Mouse (Mus musculus) CH12.LX (cell line): ENCODE results near the gene Fbxo22. TPM values are rescaled to one million over a fixed set of nuclear protein-coding genes. Genes with fewer than 3 reads are reported as not detected.
"Not testable (repeated sequence)": the region's sequence is repeated elsewhere in the genome, so short reads cannot be mapped to it uniquely, and the experiment has no call there.

ENCODE experiments used
- DNase-seq: peaks from one replicate; pipeline ENCODE4 v3.0.0-alpha.2; 2013; ENCODE audit errors: extremely low read depth
- H3K27ac ChIP-seq: 2 replicates; pipeline ENCODE4 v1.5.1; 2012; ENCODE audit warnings: low read depth, mild to moderate bottlenecking, control low read depth, moderate library complexity; ENCODE audit not compliant: insufficient read depth
- H3K27me3 ChIP-seq: replicated peaks from 2 replicates; pipeline ENCODE3; 2012; ENCODE audit warnings: inconsistent platforms
- H3K36me3 ChIP-seq, 2 experiments: replicated peaks in 1 of 2; 2 replicates each; pipeline versions ENCODE3 to v1.6.1; 2012; ENCODE audit warnings: inconsistent platforms in 1 of 2, low read length in 1 of 2, mild to moderate bottlenecking in 1 of 2, mixed read lengths in 1 of 2, moderate library complexity in 1 of 2; ENCODE audit not compliant: control insufficient read depth in 1 of 2, insufficient read depth in 1 of 2
- H3K4me1 ChIP-seq, 2 experiments: 2 replicates each; pipeline ENCODE4 v1.6.1; 2012; ENCODE audit warnings: inconsistent platforms in 1 of 2, moderate library complexity in 1 of 2; ENCODE audit not compliant: insufficient read depth in 2 of 2, control insufficient read depth in 1 of 2
- H3K4me2 ChIP-seq: 2 replicates; pipeline ENCODE4 v1.6.1; 2012; ENCODE audit warnings: low read depth, mild to moderate bottlenecking, control low read depth; ENCODE audit not compliant: poor library complexity, insufficient read depth, severe bottlenecking
- H3K4me3 ChIP-seq, 3 experiments: fragments of 150-350 bp in 1 of 3; sonication (generic) in 1 of 3; replicated peaks in 1 of 3; 2 replicates each; pipeline versions ENCODE3 to v1.5.1; 2011 to 2012; ENCODE audit warnings: low read depth in 2 of 3, low read length in 2 of 3, mild to moderate bottlenecking in 2 of 3, moderate library complexity in 2 of 3, control low read depth in 1 of 3, improper control_type of control experiment in 1 of 3, inconsistent platforms in 1 of 3, mixed read lengths in 1 of 3; ENCODE audit not compliant: poor library complexity in 1 of 3
- H3K79me2 ChIP-seq: replicated peaks from 2 replicates; pipeline ENCODE4 v1.6.1; 2012; ENCODE audit warnings: mild to moderate bottlenecking, moderate library complexity; ENCODE audit not compliant: control insufficient read depth, poor library complexity, insufficient read depth, severe bottlenecking; ENCODE audit errors: extremely low read depth
- H3K9ac ChIP-seq: 2 replicates; pipeline ENCODE4 v1.6.1; 2012; ENCODE audit warnings: low read depth, mild to moderate bottlenecking, control low read depth, moderate library complexity; ENCODE audit not compliant: insufficient read depth
- H3K9me3 ChIP-seq: replicated peaks from 2 replicates; pipeline ENCODE3; 2012; ENCODE audit warnings: low read length, inconsistent platforms, mixed read lengths
- BHLHE40 ChIP-seq: IDR thresholded peaks from 2 replicates; pipeline ENCODE4 v1.6.1; 2011; ENCODE audit warnings: mild to moderate bottlenecking, low read depth, low read length, improper control_type of control experiment
- CHD2 ChIP-seq: IDR thresholded peaks from 2 replicates; pipeline ENCODE4 v1.6.1; 2011; ENCODE audit warnings: low read length, improper control_type of control experiment
- ELF1 ChIP-seq: IDR thresholded peaks from 2 replicates; pipeline ENCODE4 v1.6.1; 2014; ENCODE audit warnings: low read depth, mild to moderate bottlenecking, inconsistent platforms, low read length, improper control_type of control experiment
- ETS1 ChIP-seq: conservative IDR thresholded peaks from 2 replicates; pipeline ENCODE4 v1.6.1; 2012; ENCODE audit warnings: low read depth, mild to moderate bottlenecking, inconsistent platforms, low read length, improper control_type of control experiment, moderate library complexity
- HCFC1 ChIP-seq: IDR thresholded peaks from 2 replicates; pipeline ENCODE4 v1.6.1; 2012; ENCODE audit warnings: low read depth, mild to moderate bottlenecking, inconsistent platforms, low read length, improper control_type of control experiment
- JUN ChIP-seq: IDR thresholded peaks from 2 replicates; pipeline ENCODE4 v1.6.1; 2011; ENCODE audit warnings: low read depth, mild to moderate bottlenecking, low read length, improper control_type of control experiment, moderate library complexity; ENCODE audit not compliant: insufficient read depth
- JUND ChIP-seq: conservative IDR thresholded peaks from 2 replicates; pipeline ENCODE4 v1.6.1; 2011; ENCODE audit warnings: low read depth, low read length, improper control_type of control experiment
- KAT2A ChIP-seq: IDR thresholded peaks from 2 replicates; pipeline ENCODE4 v1.6.1; 2012; ENCODE audit warnings: low read length, improper control_type of control experiment, inconsistent platforms; ENCODE audit not compliant: insufficient replicate concordance
- MAFK ChIP-seq: IDR thresholded peaks from 2 replicates; pipeline ENCODE4 v1.6.1; 2011; ENCODE audit warnings: low read length, improper control_type of control experiment; ENCODE audit not compliant: insufficient replicate concordance
- MXI1 ChIP-seq: IDR thresholded peaks from 2 replicates; pipeline ENCODE4 v1.6.1; 2011; ENCODE audit warnings: mild to moderate bottlenecking, low read depth, low read length, improper control_type of control experiment
- MYC ChIP-seq: IDR thresholded peaks from 2 replicates; pipeline ENCODE4 v1.6.1; 2011; ENCODE audit warnings: low read depth, mild to moderate bottlenecking, improper control_type of control experiment, low read length
- NRF1 ChIP-seq: IDR thresholded peaks from 2 replicates; pipeline ENCODE4 v1.6.1; 2014; ENCODE audit warnings: low read depth, mild to moderate bottlenecking, inconsistent platforms, low read length, improper control_type of control experiment, moderate library complexity
- PAX5 ChIP-seq: IDR thresholded peaks from 2 replicates; pipeline ENCODE4 v1.6.1; 2012; ENCODE audit warnings: low read length, inconsistent platforms, mixed read lengths
- POLR2A ChIP-seq: IDR thresholded peaks from 2 replicates; pipeline ENCODE4 v1.6.1; 2011; ENCODE audit warnings: low read depth, mild to moderate bottlenecking, improper control_type of control experiment, low read length
- RCOR1 ChIP-seq: conservative IDR thresholded peaks from 2 replicates; pipeline ENCODE4 v1.6.1; 2012; ENCODE audit warnings: low read depth, mild to moderate bottlenecking, inconsistent platforms, low read length, improper control_type of control experiment
- SMC3 ChIP-seq: IDR thresholded peaks from 2 replicates; pipeline ENCODE4 v1.6.1; 2011; ENCODE audit warnings: low read depth, low read length, improper control_type of control experiment
- TBP ChIP-seq: conservative IDR thresholded peaks from 2 replicates; pipeline ENCODE4 v1.6.1; 2011; ENCODE audit warnings: low read depth, low read length, improper control_type of control experiment
- TCF12 ChIP-seq: IDR thresholded peaks from 2 replicates; pipeline ENCODE4 v1.6.1; 2014; ENCODE audit warnings: low read depth, mild to moderate bottlenecking, inconsistent platforms, low read length, improper control_type of control experiment
- UBTF ChIP-seq: IDR thresholded peaks from 2 replicates; pipeline ENCODE4 v1.6.1; 2012; ENCODE audit warnings: low read depth, mild to moderate bottlenecking, inconsistent platforms, low read length, improper control_type of control experiment, moderate library complexity
- ZMIZ1 ChIP-seq: IDR thresholded peaks from 2 replicates; pipeline ENCODE4 v1.6.1; 2012; ENCODE audit warnings: low read depth, mild to moderate bottlenecking, inconsistent platforms, low read length, improper control_type of control experiment
- ZNF384 ChIP-seq: IDR thresholded peaks from 2 replicates; pipeline ENCODE4 v1.6.1; 2012; ENCODE audit warnings: low read depth, low read length, improper control_type of control experiment, inconsistent platforms
- dilution Hi-C: fragments of 300-500 bp; cut with MboI; formaldehyde crosslinking; loops from 2 replicates; pipeline ENCODE4 v1.14.3; 2020; ENCODE audit warnings: low sequenced_read_pairs; ENCODE audit not compliant: extremely low pct_unique_long_range_greater_than_20kb, extremely low pct_ligation_motif_present
- in situ Hi-C: fragments of 300-500 bp; cut with MboI; formaldehyde crosslinking; loops from 3 replicates; pipeline ENCODE4 v1.14.3; 2019; ENCODE audit warnings: low sequenced_read_pairs, low pct_ligation_motif_present, low pct_unique_long_range_greater_than_20kb, mixed read lengths
- polyA plus RNA-seq: library from polyadenylated mRNA; unstranded; fragments of >175 nt; gene quantifications from 2 replicates; pipeline ENCODE4 v1.2.1, GENCODE M21; 2012; ENCODE audit warnings: low read depth; ENCODE audit not compliant: insufficient read length
- total RNA-seq, 2 experiments: library from RNA; depleted of rRNA; stranded (reverse); fragments of 300-350 nt in 1 of 2; fragments of >200 nt in 1 of 2; gene quantifications; 2 replicates each; pipeline ENCODE4 v1.2.3; 2012 to 2014

Fbxo22 gene
- total and polyA plus RNA-seq, 3 experiments: 21.4 to 41.8 (median 38.5) TPM

GRCm38 (mm10) chr9:55243280-55243679 lies 34.6 kb downstream of the Fbxo22 start:
- DNase-seq: no peak
- Histone ChIP-seq H3K9ac (no peak overlapping the region), H3K79me2 (no peaks in the 10 kb centered on the region), H3K9me3 (no peaks in the 10 kb centered on the region), H3K27ac (no peak overlapping the region), H3K36me3 (no peaks in the 10 kb centered on the region), H3K4me3 (no peak overlapping the region), H3K27me3 (peaks cover 2% of the 10 kb centered on the region), H3K4me1 (peaks cover 2 to 9% of the 10 kb centered on the region in 2 experiments; a peak in 3 of 4 replicates), H3K4me2 (no peak overlapping the region)
- dilution Hi-C loops (no loop called here), in situ Hi-C loops (no loop called here)
- TF ChIP-seq NRF1 (no peak), POLR2A (no peak), ZMIZ1 (no peak), MAFK (no peak), MXI1 (no peak), ZNF384 (no peak), MYC (no peak), JUN (no peak), PAX5 (no peak), RCOR1 (no peak), TBP (no peak), TCF12 (no peak), BHLHE40 (no peak), JUND (no peak), SMC3 (no peak), ETS1 (no peak), UBTF (no peak), CHD2 (no peak)

GRCm38 (mm10) chr9:55244079-55244478 lies 35.4 kb downstream of the Fbxo22 start:
- Histone ChIP-seq H3K27ac (no peak overlapping the region), H3K79me2 (no peaks in the 10 kb centered on the region), H3K4me3 (no peak overlapping the region), H3K4me2 (no peak overlapping the region), H3K27me3 (peaks cover 2% of the 10 kb centered on the region), H3K9me3 (no peaks in the 10 kb centered on the region), H3K4me1 (peaks cover 2 to 9% of the 10 kb centered on the region in 2 experiments; a peak in 3 of 4 replicates), H3K9ac (no peak overlapping the region), H3K36me3 (no peaks in the 10 kb centered on the region)
- TF ChIP-seq KAT2A (no peak), HCFC1 (no peak), ZNF384 (no peak), MXI1 (no peak), ELF1 (no peak), MYC (no peak)
- no peak for DNase-seq
- in situ Hi-C loops (no loop called here), dilution Hi-C loops (no loop called here)

- H3K4me2 ChIP-seq, H3K9me3 ChIP-seq, dilution Hi-C loops, H3K27ac ChIP-seq, H3K79me2 ChIP-seq, H3K27me3 ChIP-seq, in situ Hi-C loops, H3K4me3 ChIP-seq, DNase-seq, H3K36me3 ChIP-seq, H3K4me1 ChIP-seq, H3K9ac ChIP-seq: not testable (repeated sequence)
Observed at GRCm38 (mm10) chr9:55245057-55245750, 36.5 kb downstream of the Fbxo22 start.
